Mouse (Mus musculus) intestine, embryonic 15.5 days (tissue): ENCODE data around the gene Foxn1. TPM values are rescaled to one million over a fixed set of nuclear protein-coding genes. Genes with fewer than 3 reads are reported as not detected.

Experiments used
- ATAC-seq: fragments of 200-750 bp; cut with Nextera tagmentation; 2 replicates; pipeline ENCODE4 v1.8.0; 2017; ENCODE audit warnings: moderate TSS enrichment, moderate library complexity
- H3K27ac ChIP-seq: fragments of 300-500 bp; sonication (generic); 2 replicates; pipeline ENCODE4 v1.5.1; 2015; ENCODE audit warnings: mild to moderate bottlenecking, inconsistent platforms
- H3K27me3 ChIP-seq: fragments of 300-500 bp; sonication (generic); replicated peaks from 2 replicates; pipeline ENCODE4 v1.6.1; 2015; ENCODE audit warnings: inconsistent platforms
- H3K36me3 ChIP-seq: fragments of 300-500 bp; sonication (generic); 2 replicates; pipeline ENCODE4 v1.6.1; 2015; ENCODE audit warnings: inconsistent platforms
- H3K4me1 ChIP-seq: fragments of 300-500 bp; sonication (generic); replicated peaks from 2 replicates; pipeline ENCODE4 v1.6.1; 2015; ENCODE audit warnings: inconsistent platforms
- H3K4me2 ChIP-seq: fragments of 300-500 bp; sonication (generic); replicated peaks from 2 replicates; pipeline ENCODE4 v1.6.1; 2015; ENCODE audit warnings: mild to moderate bottlenecking, inconsistent platforms
- H3K4me3 ChIP-seq: fragments of 300-500 bp; sonication (generic); replicated peaks from 2 replicates; pipeline ENCODE4 v1.5.1; 2015; ENCODE audit warnings: inconsistent platforms
- H3K9ac ChIP-seq: fragments of 300-500 bp; sonication (generic); 2 replicates; pipeline ENCODE4 v1.6.1; 2015; ENCODE audit warnings: inconsistent platforms
- H3K9me3 ChIP-seq: fragments of 300-500 bp; sonication (generic); 2 replicates; pipeline ENCODE4 v1.6.1; 2016; ENCODE audit warnings: inconsistent platforms
- WGBS: fragments of 180-500 bp; shearing (Covaris S2); methylation state at CpG from one replicate; pipeline ENCODE4 v1.1.7; 2015; 5-methylcytosine and 5-hydroxymethylcytosine counted together
- polyA plus RNA-seq: library from polyadenylated mRNA; unstranded; fragments of >200 nt; fragmentation: Nextera tagmentation; extraction: Ambion mirVana; gene quantifications from 2 replicates; pipeline ENCODE4 v1.2.1, GENCODE M21; 2015

The Foxn1 gene
- polyA plus RNA-seq, 1 experiment from 2014 or later = not detected

- peaks cover 46% of the 10 kb centered on the region for H3K36me3 ChIP-seq
- WGBS = 98% methylated on average over 2 of the region's 2 CpGs
- no peak for ATAC-seq
These were observed 72.7 kb downstream of the Foxn1 start for GRCm38 (mm10) chr11:78313662-78314061.

GRCm38 (mm10) chr11:78310861-78311511, 75.4 kb downstream of the Foxn1 start:
- no peak overlapping the region for H3K4me2 ChIP-seq
- peaks cover 35% of the 10 kb centered on the region for H3K36me3 ChIP-seq
- no peak overlapping the region for H3K27ac ChIP-seq
- H3K27me3 ChIP-seq = no peaks in the 10 kb centered on the region
- no peaks in the 10 kb centered on the region for H3K9me3 ChIP-seq
- ATAC-seq = no peak
- H3K9ac ChIP-seq = no peak overlapping the region
- 92% methylated on average over 8 of the region's 8 CpGs for WGBS
- 0 out of 2 replicates have a peak, but pooled peaks cover 2% of the 10 kb centered on the region for H3K4me1 ChIP-seq
- H3K4me3 ChIP-seq = no peak overlapping the region

More at GRCm38 (mm10) chr11:78313662-78314061, 72.7 kb downstream of the Foxn1 start:
- Histone ChIP-seq H3K4me3 (no peak overlapping the region), H3K9me3 (no peaks in the 10 kb centered on the region), H3K4me1 (no peaks in the 10 kb centered on the region), H3K27ac (no peak overlapping the region), H3K27me3 (no peaks in the 10 kb centered on the region), H3K9ac (no peak overlapping the region), H3K4me2 (no peak overlapping the region)

Other genes starting within 250 kb of the Foxn1 start
- 74.7 and 77.2 TPM in 2 replicates for gene Traf4, start 221.0 kb downstream of the Foxn1 start, polyA plus RNA-seq
- 14.4 and 17.1 TPM in 2 replicates for gene Nek8, start 209.9 kb downstream of the Foxn1 start, polyA plus RNA-seq
- 39.1 and 39.8 TPM in 2 replicates for gene Tlcd1, start 209.8 kb downstream of the Foxn1 start, polyA plus RNA-seq
- gene Rpl23a, start 203.0 kb downstream of the Foxn1 start, polyA plus RNA-seq = 1,310 and 1,463 TPM in 2 replicates
- gene Rab34, start 198.1 kb downstream of the Foxn1 start, polyA plus RNA-seq = 87.9 and 91.4 TPM in 2 replicates
- gene Proca1, start 193.2 kb downstream of the Foxn1 start, polyA plus RNA-seq = 2.6 and 3.1 TPM in 2 replicates
- 70.2 and 79.0 TPM in 2 replicates for gene Sdf2, start 140.8 kb downstream of the Foxn1 start, polyA plus RNA-seq
- 21.0 and 22.7 TPM in 2 replicates for gene Supt6, start 140.6 kb downstream of the Foxn1 start, polyA plus RNA-seq
- gene 2610507B11Rik, start 124.8 kb downstream of the Foxn1 start, polyA plus RNA-seq = 68.6 and 71.1 TPM in 2 replicates
- gene BC030499, start 95.7 kb downstream of the Foxn1 start, polyA plus RNA-seq = 0.16 and 0.33 TPM in 2 replicates
- 26.8 and 28.3 TPM in 2 replicates for gene Spag5, start 85.0 kb downstream of the Foxn1 start, polyA plus RNA-seq
- 23.1 and 29.0 TPM in 2 replicates for gene Aldoc, start 63.6 kb downstream of the Foxn1 start, polyA plus RNA-seq
- gene Pigs, start 58.1 kb downstream of the Foxn1 start, polyA plus RNA-seq = 78.6 and 85.0 TPM in 2 replicates
- gene Unc119, start 43.1 kb downstream of the Foxn1 start, polyA plus RNA-seq = 33.5 and 34.6 TPM in 2 replicates
- 1.3 and 2.5 TPM in 2 replicates for gene Slc13a2, start 35.7 kb upstream of the Foxn1 start, polyA plus RNA-seq
- 12.2 and 13.3 TPM in 2 replicates for gene Slc46a1, start 79.1 kb upstream of the Foxn1 start, polyA plus RNA-seq
- 2.1 and 2.7 TPM in 2 replicates for gene Sarm1, start 111.2 kb upstream of the Foxn1 start, polyA plus RNA-seq
- gene Vtn, start 112.5 kb upstream of the Foxn1 start, polyA plus RNA-seq = 22.4 and 34.2 TPM in 2 replicates
- gene Sebox, start 116.9 kb upstream of the Foxn1 start, polyA plus RNA-seq = not detected in 2 replicates
- gene Tmem199, start 125.6 kb upstream of the Foxn1 start, polyA plus RNA-seq = 54.1 and 56.9 TPM in 2 replicates
- gene Poldip2, start 125.6 kb upstream of the Foxn1 start, polyA plus RNA-seq = 147 and 149 TPM in 2 replicates
- gene Tnfaip1, start 149.8 kb upstream of the Foxn1 start, polyA plus RNA-seq = 81.2 and 82.2 TPM in 2 replicates
- 126 and 137 TPM in 2 replicates for gene Ift20, start 149.8 kb upstream of the Foxn1 start, polyA plus RNA-seq
- 182 and 269 TPM in 2 replicates for gene Tmem97, start 164.2 kb upstream of the Foxn1 start, polyA plus RNA-seq